Mouse (Mus musculus): ENCODE measurements at regions not wholly inside any gene's neighbourhood (a gene's known extent, or its start where the extent isn't known, plus 50 kb on each side); places are given as distances from the start of the nearest gene placed in this dataset.

- DNase-seq, result no peak
Measured at GRCm38 (mm10) chr12:12765055-12765454, 176.7 kb downstream of the Mycn start.

GRCm38 (mm10) chr12:12764586-12764985 lies 177.1 kb downstream of the Mycn start:
- no peak for DNase-seq

- no peak for DNase-seq
Measured at GRCm38 (mm10) chr12:12756301-12756948, 185.3 kb downstream of the Mycn start.

GRCm38 (mm10) chr12:12753849-12754248 lies 187.9 kb downstream of the Mycn start:
- DNase-seq, result no peak

- DNase-seq, result no peak
Measured at GRCm38 (mm10) chr12:12751670-12752426, 189.9 kb downstream of the Mycn start.

- no peak for DNase-seq
Measured at GRCm38 (mm10) chr12:12749690-12750089, 192.0 kb downstream of the Mycn start.

GRCm38 (mm10) chr12:12746852-12747454 lies 194.8 kb downstream of the Mycn start:
- DNase-seq, result no peak

- DNase-seq, result no peak
Measured at GRCm38 (mm10) chr12:12744492-12744891, 197.2 kb downstream of the Mycn start.

- no peak for DNase-seq
Measured at GRCm38 (mm10) chr12:12738631-12739331, 202.9 kb downstream of the Mycn start.

GRCm38 (mm10) chr12:12725797-12726196 lies 215.9 kb downstream of the Mycn start:
- no peak for DNase-seq

GRCm38 (mm10) chr12:12725075-12725474 lies 216.6 kb downstream of the Mycn start:
- DNase-seq, result no peak

GRCm38 (mm10) chr12:12723724-12724487 lies 217.8 kb downstream of the Mycn start:
- DNase-seq, result no peak

- DNase-seq, result no peak
Measured at GRCm38 (mm10) chr12:12722982-12723661, 218.6 kb downstream of the Mycn start.

- no peak for DNase-seq
Measured at GRCm38 (mm10) chr12:12716691-12717090, 225.0 kb downstream of the Mycn start.

- no peak for DNase-seq
Measured at GRCm38 (mm10) chr12:12715956-12716669, 225.6 kb downstream of the Mycn start.

- DNase-seq, result no peak
Measured at GRCm38 (mm10) chr12:12715528-12715927, 226.2 kb downstream of the Mycn start.

- DNase-seq, result no peak
Measured at GRCm38 (mm10) chr12:12710184-12710609, 231.5 kb downstream of the Mycn start.

- DNase-seq, result no peak
Measured at GRCm38 (mm10) chr12:12708954-12709523, 232.7 kb downstream of the Mycn start.

GRCm38 (mm10) chr12:12706326-12706920 lies 235.3 kb downstream of the Mycn start:
- no peak for DNase-seq

- DNase-seq, result no peak
Measured at GRCm38 (mm10) chr12:12701735-12702134, 240.0 kb downstream of the Mycn start.

All from lung, adult 18-20 months (tissue).